Mouse (Mus musculus) erythroblast, embryonic 14.5 days (primary cell): ENCODE data around the gene Fbln7.

Experiments
- GATA1 ChIP-seq: IDR thresholded peaks from 2 replicates; pipeline ENCODE4 v1.6.1; 2012; ENCODE audit warnings: low read length, inconsistent platforms, mixed read lengths
- TAL1 ChIP-seq: IDR thresholded peaks from 3 replicates; pipeline ENCODE4 v1.6.1; 2012; ENCODE audit warnings: low read length, inconsistent platforms, mixed read lengths

DNA sequence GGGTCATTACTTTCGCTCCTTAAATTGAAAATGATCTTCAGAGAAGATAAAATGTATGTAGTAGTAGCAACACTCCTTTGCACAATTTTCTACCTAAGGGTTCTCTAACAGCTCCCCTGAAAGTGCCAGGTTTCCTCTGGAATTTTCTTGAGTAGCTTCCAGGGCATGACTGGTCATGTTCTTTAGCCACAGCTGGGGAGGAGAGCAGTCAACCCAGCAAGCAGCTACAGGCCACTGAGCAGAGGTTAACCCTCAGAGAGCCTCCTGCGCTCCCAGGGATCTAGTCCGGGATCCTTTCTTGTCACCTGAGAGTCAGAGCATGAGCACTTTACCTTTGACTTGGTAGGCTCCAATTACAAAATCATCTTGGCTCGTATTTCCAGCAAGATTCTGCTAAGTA is 62.0 kb downstream of the Fbln7 start:
- no peak for TF ChIP-seq GATA1
- TF ChIP-seq TAL1, result no peak
